Mouse (Mus musculus) T-helper 1 cell (primary cell): ENCODE measurements around the gene Zkscan5.
"Not testable (repeated sequence)": the region's sequence is repeated elsewhere in the genome, so short reads cannot be mapped to it uniquely, and the experiment has no call there.

ENCODE experiments used
- in situ Hi-C: fragments of 300-600 bp; cut with MboI, MseI; formaldehyde crosslinking; loops from one replicate; pipeline ENCODE4 v1.15.1; 2025; ENCODE audit warnings: high pct_unique_total_duplicates

Gene Zkscan5

GRCm38 (mm10) chr5:145203936-145204691 lies at the start of gene Zkscan5:
Zkscan5 (plus strand) TSS chr5:145204562.
- in situ Hi-C loops: no loop called here

GRCm38 (mm10) chr5:145161361-145161760 lies 43.0 kb upstream of the Zkscan5 start:
- in situ Hi-C loops: loop anchor here (10.0 kb wide), 1 partner anchor 1793 kb away; no protein-coding TSS in a partner anchor

- in situ Hi-C loops: loop anchor here (10.0 kb wide), 1 partner anchor 1790 kb away; no protein-coding TSS in a partner anchor
These were observed 39.7 kb upstream of the Zkscan5 start for GRCm38 (mm10) chr5:145164710-145165109.

GRCm38 (mm10) chr5:145165184-145165583 lies 39.2 kb upstream of the Zkscan5 start:
- in situ Hi-C loops: loop anchor here (10.0 kb wide), 1 partner anchor 1790 kb away; no protein-coding TSS in a partner anchor

- in situ Hi-C loops: loop anchor here (10.0 kb wide), 1 partner anchor 1788 kb away; no protein-coding TSS in a partner anchor
These were observed 37.6 kb upstream of the Zkscan5 start, which contains the start of the genes Ptcd1 and Cpsf4 for GRCm38 (mm10) chr5:145166536-145167305. Ptcd1 (minus strand) TSS chr5:145167108. Cpsf4 (plus strand) TSS chr5:145167213.

- in situ Hi-C loops: loop anchor here (10.0 kb wide), 1 partner anchor 1788 kb away; no protein-coding TSS in a partner anchor
These were observed 37.1 kb upstream of the Zkscan5 start for GRCm38 (mm10) chr5:145167306-145167661.

- in situ Hi-C loops: no loop called here
These were observed 25.8 kb upstream of the Zkscan5 start for GRCm38 (mm10) chr5:145178461-145178980.

- in situ Hi-C loops: no loop called here
These were observed 19.1 kb upstream of the Zkscan5 start for GRCm38 (mm10) chr5:145185244-145185643.

GRCm38 (mm10) chr5:145189416-145189815 lies 14.9 kb upstream of the Zkscan5 start:
- in situ Hi-C loops: no loop called here

GRCm38 (mm10) chr5:145190373-145190772 lies 14.0 kb upstream of the Zkscan5 start:
- in situ Hi-C loops: no loop called here

GRCm38 (mm10) chr5:145190875-145191798 lies 13.2 kb upstream of the Zkscan5 start:
- in situ Hi-C loops: no loop called here

- in situ Hi-C loops: no loop called here
These were observed 12.4 kb upstream of the Zkscan5 start, which contains the start of gene Atp5j2 for GRCm38 (mm10) chr5:145191962-145192361. Atp5j2 (minus strand) TSS chr5:145192062.

- in situ Hi-C loops: no loop called here
These were observed 4.0 kb upstream of the Zkscan5 start for GRCm38 (mm10) chr5:145200387-145200786.

- in situ Hi-C loops: no loop called here
These were observed 2.9 kb upstream of the Zkscan5 start, which contains the start of gene Zkscan14 for GRCm38 (mm10) chr5:145201321-145201991. Zkscan14 (minus strand) TSS chr5:145201868.

GRCm38 (mm10) chr5:145202446-145202845 lies 1.9 kb upstream of the Zkscan5 start:
- in situ Hi-C loops: no loop called here

- in situ Hi-C loops: no loop called here
These were observed 679 bp downstream of the Zkscan5 start for GRCm38 (mm10) chr5:145205041-145205440.

GRCm38 (mm10) chr5:145207385-145207784 lies 3.0 kb downstream of the Zkscan5 start:
- in situ Hi-C loops: no loop called here

GRCm38 (mm10) chr5:145207954-145208353 lies 3.6 kb downstream of the Zkscan5 start:
- in situ Hi-C loops: no loop called here

- in situ Hi-C loops: not testable (repeated sequence)
These were observed 4.0 kb downstream of the Zkscan5 start for GRCm38 (mm10) chr5:145208391-145208790.

GRCm38 (mm10) chr5:145211340-145211739 lies 7.0 kb downstream of the Zkscan5 start:
- in situ Hi-C loops: no loop called here
